Mouse (Mus musculus) cortical plate, adult 2 months (tissue): Measurements from ENCODE around the gene Pcgf2.
"Not testable (repeated sequence)": the region's sequence is repeated elsewhere in the genome, so short reads cannot be mapped to it uniquely, and the experiment has no call there.

Experiments
- CTCF ChIP-seq: fragments of 200-500 bp; IDR thresholded peaks from 2 replicates; pipeline ENCODE4 v1.5.1; 2011; ENCODE audit warnings: mild to moderate bottlenecking, control low read depth, low read length; ENCODE audit not compliant: insufficient read depth; ENCODE audit errors: extremely low read depth
- POLR2A ChIP-seq: fragments of 200-500 bp; IDR thresholded peaks from 2 replicates; pipeline ENCODE4 v1.6.1; 2011; ENCODE audit warnings: mild to moderate bottlenecking, low read length, control low read depth; ENCODE audit not compliant: insufficient read depth; ENCODE audit errors: extremely low read depth

DNA sequence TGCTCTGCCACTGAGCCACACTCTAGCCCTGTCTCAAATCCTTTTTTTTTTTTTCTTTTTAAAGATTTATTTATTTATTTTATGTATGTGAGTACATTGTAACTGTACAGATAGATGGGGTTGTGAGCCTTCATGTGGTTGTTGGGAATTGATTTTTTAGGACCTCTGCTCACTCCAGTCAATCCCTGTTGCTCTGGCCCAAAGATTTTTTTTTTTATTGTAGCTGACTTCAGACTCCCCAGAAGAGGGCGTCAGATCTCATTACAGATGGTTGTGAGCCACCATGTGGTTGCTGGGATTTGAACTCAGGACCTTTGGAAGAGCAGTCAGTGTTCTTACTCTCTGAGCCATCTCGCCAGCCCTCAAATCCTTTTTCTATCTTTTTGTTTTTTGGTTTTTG lies 9.8 kb upstream of the Pcgf2 start:
- not testable (repeated sequence) for TF ChIP-seq CTCF, POLR2A
